Mouse (Mus musculus): ENCODE data around the gene Ltk. TPM values are rescaled to one million over a fixed set of nuclear protein-coding genes. Genes with fewer than 3 reads are reported as not detected.

Ltk gene
- polyA plus RNA-seq (2015; fragmentation: Nextera tagmentation; extraction: Ambion mirVana): 2.1 and 2.2 TPM in 2 replicates

DNA sequence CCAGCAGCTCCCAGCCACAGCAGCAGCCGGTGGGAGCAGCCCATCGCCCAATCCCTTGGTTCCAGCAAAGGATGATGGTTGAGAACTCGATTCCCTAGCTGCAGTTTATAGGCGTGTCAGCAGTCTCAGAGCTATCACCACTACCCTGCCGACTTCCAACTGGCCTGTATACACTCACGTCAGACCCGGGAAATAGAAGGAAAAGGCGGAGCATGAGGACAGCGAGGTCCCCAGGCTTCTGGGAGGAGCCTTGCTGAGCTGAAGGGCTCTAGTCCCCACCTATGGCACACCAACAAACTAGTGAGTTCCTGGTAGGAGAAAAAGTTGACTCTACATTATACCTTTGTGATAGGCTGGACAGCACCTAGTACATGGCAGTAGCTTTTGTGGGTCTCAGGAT, at the start of gene Ltk:
Gene Ltk, minus strand, starts transcription at position 181 of the 400 bp plus-strand sequence.
- H3K4me3 ChIP-seq: 0 out of 2 replicates have a peak within 1 kb of the TSS, but pooled peaks have one; percentile 56
- H3K4me1 ChIP-seq (replicated peaks): peaks cover 14% of the 10 kb centered on the region
- no peaks in the 10 kb centered on the region for H3K9me3 ChIP-seq
- 16% methylated on average over 9 of the region's 9 CpGs for WGBS
- no peak within 1 kb of the TSS for H3K9ac ChIP-seq
- H3K36me3 ChIP-seq: peaks cover 6% of the 10 kb centered on the region
- peak within 1 kb of the TSS; percentile 98 for H3K4me2 ChIP-seq
- peaks cover 47% of the 10 kb centered on the region for H3K27me3 ChIP-seq
- no peak for ATAC-seq (ENCODE audit: low FRiP score, low read depth)
- no peak within 1 kb of the TSS for H3K27ac ChIP-seq (replicated peaks)

- ATAC-seq (ENCODE audit: low FRiP score, low read depth): no peak
- Histone ChIP-seq H3K4me1 (replicated peaks) (peaks cover 19% of the 10 kb centered on the region), H3K27ac (replicated peaks) (no peak overlapping the region), H3K4me3 (no peak overlapping the region), H3K4me2 (no peak overlapping the region), H3K36me3 (peaks cover 21% of the 10 kb centered on the region), H3K9ac (no peak overlapping the region), H3K27me3 (no peaks in the 10 kb centered on the region), H3K9me3 (no peaks in the 10 kb centered on the region)
- WGBS: 47% methylated on average over 4 of the region's 4 CpGs
These were observed 48.6 kb upstream of the Ltk start for GRCm38 (mm10) chr2:119808881-119809280.

- Histone ChIP-seq H3K4me2 (no peak overlapping the region), H3K4me3 (no peak overlapping the region), H3K36me3 (peaks cover 21% of the 10 kb centered on the region), H3K27me3 (no peaks in the 10 kb centered on the region), H3K4me1 (replicated peaks) (peaks cover 23% of the 10 kb centered on the region), H3K9me3 (no peaks in the 10 kb centered on the region), H3K9ac (no peak overlapping the region), H3K27ac (replicated peaks) (no peak overlapping the region)
- no peak for ATAC-seq (ENCODE audit: low FRiP score, low read depth)
- WGBS: 26% methylated on average over 4 of the region's 4 CpGs
These were observed 48.2 kb upstream of the Ltk start for GRCm38 (mm10) chr2:119808438-119808837.

- WGBS: 45% methylated on average over 8 of the region's 8 CpGs
- H3K9me3 ChIP-seq: no peaks in the 10 kb centered on the region
- peaks cover 46% of the 10 kb centered on the region for H3K4me1 ChIP-seq (replicated peaks)
- peaks cover 13% of the 10 kb centered on the region for H3K36me3 ChIP-seq
- peaks cover 4% of the 10 kb centered on the region; the same call in 1 of the 2 replicates for H3K27me3 ChIP-seq
- no peak overlapping the region for H3K9ac ChIP-seq
- H3K4me2 ChIP-seq: no peak overlapping the region
- H3K4me3 ChIP-seq: no peak overlapping the region
- ATAC-seq (ENCODE audit: low FRiP score, low read depth): no peak; the same call in 1 of the 2 replicates
- H3K27ac ChIP-seq (replicated peaks): peak overlapping the region; percentile 41; the same call in 1 of the 2 replicates
These were observed 45.3 kb upstream of the Ltk start for GRCm38 (mm10) chr2:119805536-119805935.

DNA sequence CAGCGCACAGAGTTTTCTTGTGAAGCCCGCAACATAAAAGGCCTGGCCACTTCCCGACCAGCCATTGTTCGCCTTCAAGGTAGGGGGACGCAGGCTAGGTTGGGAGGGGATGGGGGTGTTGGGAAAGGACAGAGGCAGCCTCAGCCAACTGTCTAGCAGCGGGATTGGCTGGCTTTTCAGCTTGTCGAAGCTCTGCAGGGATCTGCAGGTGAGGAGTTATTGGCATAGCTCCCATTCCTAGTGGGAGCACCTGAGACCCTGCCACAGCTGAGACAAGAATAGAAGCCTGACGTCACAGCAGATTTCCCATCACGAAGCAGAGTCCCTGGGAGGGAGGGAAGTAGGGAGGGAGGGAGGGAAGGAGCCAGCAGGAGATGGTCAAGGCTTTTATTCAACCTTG, 44.5 kb upstream of the Ltk start:
- peaks cover 4% of the 10 kb centered on the region; the same call in 1 of the 2 replicates for H3K27me3 ChIP-seq
- no peak overlapping the region for H3K9ac ChIP-seq
- WGBS: 31% methylated on average over 9 of the region's 9 CpGs
- peaks cover 5% of the 10 kb centered on the region; the same call in 1 of the 2 replicates for H3K36me3 ChIP-seq
- no peak for ATAC-seq (ENCODE audit: low FRiP score, low read depth)
- no peaks in the 10 kb centered on the region for H3K9me3 ChIP-seq
- H3K4me1 ChIP-seq (replicated peaks): peaks cover 52% of the 10 kb centered on the region
- H3K4me3 ChIP-seq: no peak overlapping the region
- no peak overlapping the region for H3K4me2 ChIP-seq
- peak overlapping the region; percentile 41; the same call in 1 of the 2 replicates for H3K27ac ChIP-seq (replicated peaks)

DNA sequence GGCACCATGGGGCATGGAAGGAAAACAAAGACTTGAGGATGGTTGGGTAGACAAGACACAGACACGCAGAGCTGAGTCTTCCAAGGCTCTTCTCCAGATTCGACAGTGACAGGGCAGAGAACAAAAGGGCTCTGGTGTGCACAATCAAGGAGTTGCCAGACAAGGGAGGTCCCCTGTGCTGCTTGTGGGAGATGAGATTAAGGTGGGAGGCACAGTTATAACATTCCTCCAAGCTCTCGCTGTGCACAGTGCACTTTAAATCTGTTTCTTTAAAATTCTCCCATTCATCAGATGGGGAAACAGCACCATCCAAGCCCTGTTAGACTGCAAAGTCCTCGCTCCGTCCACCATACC, 44.0 kb upstream of the Ltk start:
- H3K9ac ChIP-seq: no peak overlapping the region

DNA sequence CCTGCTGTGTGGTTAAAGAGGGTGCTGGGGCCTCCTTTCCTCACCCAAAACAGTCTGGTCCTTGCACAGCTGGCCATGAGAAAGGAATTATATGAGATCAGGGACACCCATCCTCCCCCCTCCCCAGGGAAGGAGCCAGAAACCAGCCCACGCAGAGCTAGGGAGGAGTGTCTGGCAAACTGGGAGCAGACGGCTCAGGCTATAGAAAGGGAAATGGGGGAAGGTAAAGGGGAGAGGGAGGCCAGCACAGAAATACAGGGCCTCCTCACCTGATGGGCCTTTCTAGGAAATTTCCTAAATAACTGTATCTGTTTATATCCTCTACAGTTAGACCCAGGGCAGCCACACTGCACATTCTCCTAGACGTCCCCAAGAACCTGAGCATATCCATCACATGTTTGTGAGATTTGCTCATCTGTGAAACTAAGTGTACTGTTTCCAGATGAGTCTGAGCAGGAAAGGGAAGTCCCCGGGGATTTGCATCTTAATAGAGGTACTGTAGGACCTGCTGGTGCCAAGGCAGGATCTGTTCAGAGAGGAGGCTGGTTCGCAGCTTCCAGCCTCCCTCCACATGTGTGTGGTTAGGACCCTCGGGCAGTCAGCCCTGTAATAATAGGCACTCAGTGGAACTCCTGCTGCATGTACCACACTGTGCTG, 43.5 kb upstream of the Ltk start:
- H3K9me3 ChIP-seq: no peaks in the 10 kb centered on the region
- no peak overlapping the region for H3K4me3 ChIP-seq
- no peak overlapping the region for H3K9ac ChIP-seq
- H3K4me2 ChIP-seq: no peak overlapping the region
- peaks cover 4% of the 10 kb centered on the region; the same call in 1 of the 2 replicates for H3K27me3 ChIP-seq
- peaks cover 55% of the 10 kb centered on the region for H3K4me1 ChIP-seq (replicated peaks)
- 0 out of 2 replicates have a peak, but pooled peaks cover 4% of the 10 kb centered on the region for H3K36me3 ChIP-seq
- H3K27ac ChIP-seq (replicated peaks): no peak overlapping the region
- ATAC-seq (ENCODE audit: low FRiP score, low read depth): no peak
- 18% methylated on average over 6 of the region's 6 CpGs for WGBS

More for the DNA sequence above, 44.0 kb upstream of the Ltk start:
- Histone ChIP-seq H3K4me1 (replicated peaks) (peaks cover 52% of the 10 kb centered on the region), H3K27me3 (peaks cover 4% of the 10 kb centered on the region; the same call in 1 of the 2 replicates), H3K27ac (replicated peaks) (no peak overlapping the region; the same call in 1 of the 2 replicates), H3K9me3 (no peaks in the 10 kb centered on the region), H3K4me3 (no peak overlapping the region), H3K36me3 (0 out of 2 replicates have a peak, but pooled peaks cover 4% of the 10 kb centered on the region), H3K4me2 (no peak overlapping the region)
- WGBS: 27% methylated on average over 5 of the region's 5 CpGs
- no peak for ATAC-seq (ENCODE audit: low FRiP score, low read depth)

- Histone ChIP-seq H3K9me3 (no peaks in the 10 kb centered on the region), H3K27ac (replicated peaks) (0 out of 2 replicates have a peak overlapping the region, but pooled peaks have one; percentile 8), H3K36me3 (0 out of 2 replicates have a peak, but pooled peaks cover 4% of the 10 kb centered on the region), H3K4me2 (no peak overlapping the region; the same call in 1 of the 2 replicates), H3K4me3 (no peak overlapping the region), H3K27me3 (peaks cover 8% of the 10 kb centered on the region; the same call in 1 of the 2 replicates), H3K9ac (no peak overlapping the region), H3K4me1 (replicated peaks) (peaks cover 63% of the 10 kb centered on the region)
- WGBS: 27% methylated on average over 10 of the region's 10 CpGs
- ATAC-seq (ENCODE audit: low FRiP score, low read depth): peak; percentile 57
These were observed 42.8 kb upstream of the Ltk start for GRCm38 (mm10) chr2:119802767-119803617.

GRCm38 (mm10) chr2:119800876-119801846, 40.9 kb upstream of the Ltk start:
- Histone ChIP-seq H3K9me3 (no peaks in the 10 kb centered on the region), H3K36me3 (no peaks in the 10 kb centered on the region), H3K4me3 (peak overlapping the region; percentile 89), H3K4me2 (peak overlapping the region; percentile 97), H3K27ac (replicated peaks) (no peak overlapping the region), H3K4me1 (replicated peaks) (peaks cover 63% of the 10 kb centered on the region), H3K9ac (peak overlapping the region; percentile 89; the same call in 1 of the 2 replicates), H3K27me3 (peaks cover 12% of the 10 kb centered on the region; the same call in 1 of the 2 replicates)
- ATAC-seq (ENCODE audit: low FRiP score, low read depth): no peak
- 55% methylated on average over 15 of the region's 15 CpGs for WGBS

DNA sequence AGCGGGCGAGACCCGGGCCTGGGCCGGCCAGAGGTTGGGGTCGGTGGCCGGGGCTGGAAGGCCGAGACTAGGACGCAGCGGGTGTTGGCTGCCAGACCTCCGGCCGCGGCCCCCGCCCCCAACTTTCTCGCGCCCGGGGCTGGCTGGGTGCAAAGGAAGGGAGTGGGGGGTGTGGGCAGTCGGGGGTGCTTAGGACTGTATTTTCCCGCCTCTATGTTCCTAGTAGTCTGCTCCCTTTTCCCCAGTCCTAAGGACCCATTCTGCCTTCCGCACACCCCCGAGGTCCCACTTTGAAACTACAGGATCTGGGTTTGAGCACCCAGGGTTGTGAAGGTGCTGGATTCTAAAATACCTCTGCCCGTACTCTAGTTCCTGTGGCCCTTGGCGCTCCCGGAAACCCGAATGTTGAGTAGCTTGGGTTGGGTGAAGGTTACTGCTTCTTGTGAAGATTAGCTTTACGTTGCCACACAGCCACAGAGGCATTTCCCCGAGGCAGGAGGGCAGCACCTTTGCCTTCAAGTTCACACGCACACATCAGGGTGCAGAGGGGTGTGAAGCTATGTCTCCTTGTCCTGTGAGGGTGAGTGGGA, 39.8 kb upstream of the Ltk start:
- H3K36me3 ChIP-seq: no peaks in the 10 kb centered on the region
- peaks cover 12% of the 10 kb centered on the region; the same call in 1 of the 2 replicates for H3K27me3 ChIP-seq
- peak overlapping the region; percentile 89 for H3K4me3 ChIP-seq
- peak; percentile 21; the same call in 1 of the 2 replicates for ATAC-seq (ENCODE audit: low FRiP score, low read depth)
- peaks cover 55% of the 10 kb centered on the region for H3K4me1 ChIP-seq (replicated peaks)
- under 1% methylated on average over 25 of the region's 27 CpGs for WGBS
- peak overlapping the region; percentile 97 for H3K4me2 ChIP-seq
- H3K27ac ChIP-seq (replicated peaks): peak overlapping the region; percentile 51; the same call in 1 of the 2 replicates
- H3K9ac ChIP-seq: peak overlapping the region; percentile 89
- H3K9me3 ChIP-seq: no peaks in the 10 kb centered on the region
